8 mouse cellular contexts compared by ENCODE assay signal in genomic region chr7:97580843-97581214, GRCm38 (mm10). TPM values are rescaled to one million over a fixed set of nuclear protein-coding genes. Genes with fewer than 3 reads are reported as not detected.
DNase-seq lines count a peak whose midpoint lies in the region; ATAC-seq and TF ChIP-seq lines count a peak whose summit lies in the region.

No protein-coding gene starts in this region.

- H3K36me3 ChIP-seq in ES-Bruce4 (ENCODE audit: control insufficient read depth, insufficient read depth, low read length, poor library complexity, severe bottlenecking) = no peaks in the 10 kb centered on the region
- no peaks in the 10 kb centered on the region for H3K36me3 ChIP-seq in forebrain, embryonic 12.5 days (replicated peaks)
- 0 out of 2 replicates have a peak, but pooled peaks cover 6% of the 10 kb centered on the region for H3K36me3 ChIP-seq in heart, postnatal 0 days (replicated peaks; ENCODE audit: control insufficient read depth, insufficient read depth, low read length)
- H3K36me3 ChIP-seq in liver, embryonic 16.5 days (ENCODE audit: control insufficient read depth, insufficient read depth) = no peaks in the 10 kb centered on the region
- H3K36me3 ChIP-seq in neural tube, embryonic 15.5 days = 0 out of 2 replicates have a peak, but pooled peaks cover 2% of the 10 kb centered on the region

- TF ChIP-seq CTCF in ES-Bruce4 (IDR thresholded peaks at IDR 0.05; ENCODE audit: low read depth, low read length) = no peak
- TF ChIP-seq CTCF in heart, postnatal 0 days (IDR thresholded peaks at IDR 0.05; ENCODE audit: low read depth) = 0 out of 2 replicates have a peak, but pooled peaks have one; percentile 7

- H3K27ac ChIP-seq in ES-Bruce4 (ENCODE audit: insufficient read depth, low read length) = peak overlapping the region; percentile 81
- H3K27ac ChIP-seq in forebrain, embryonic 12.5 days = peak overlapping the region; percentile 99
- H3K27ac ChIP-seq in heart, postnatal 0 days (ENCODE audit: low read depth) = peak overlapping the region; percentile 97
- peak overlapping the region; percentile 95 for H3K27ac ChIP-seq in liver, embryonic 16.5 days (ENCODE audit: low read length)
- peak overlapping the region; percentile 99 for H3K27ac ChIP-seq in neural tube, embryonic 15.5 days (replicated peaks)

- ATAC-seq in forebrain, embryonic 12.5 days (ENCODE audit: low FRiP score) = peak; percentile 55
- peak; percentile 39 for ATAC-seq in heart, postnatal 0 days (ENCODE audit: insufficient read depth, low read depth)
- peak; percentile 28 for ATAC-seq in liver, embryonic 16.5 days (ENCODE audit: low read depth)
- ATAC-seq in neural tube, embryonic 15.5 days (ENCODE audit: low FRiP score) = peak; percentile 57

- H3K9ac ChIP-seq in ES-Bruce4 (ENCODE audit: low read depth, poor library complexity, severe bottlenecking) = peak overlapping the region; percentile 99
- peak overlapping the region; percentile 99 for H3K9ac ChIP-seq in forebrain, embryonic 12.5 days
- H3K9ac ChIP-seq in heart, postnatal 0 days (replicated peaks; ENCODE audit: low read depth, low read length) = peak overlapping the region; percentile 99
- H3K9ac ChIP-seq in liver, embryonic 16.5 days (ENCODE audit: low read depth, low read length) = peak overlapping the region; percentile 95
- peak overlapping the region; percentile 100 for H3K9ac ChIP-seq in neural tube, embryonic 15.5 days (replicated peaks)

- TF ChIP-seq POLR2A in ES-Bruce4 (IDR thresholded peaks at IDR 0.05; ENCODE audit: insufficient read depth, low read length) = peak; percentile 41

- H3K4me3 ChIP-seq in ES-Bruce4 (ENCODE audit: low read depth, low read length) = peak overlapping the region; percentile 86
- H3K4me3 ChIP-seq in forebrain, embryonic 12.5 days (replicated peaks) = peak overlapping the region; percentile 99
- H3K4me3 ChIP-seq in heart, postnatal 0 days (ENCODE audit: low read depth, low read length) = peak overlapping the region; percentile 97
- peak overlapping the region; percentile 91 for H3K4me3 ChIP-seq in liver, embryonic 16.5 days (ENCODE audit: low read depth, low read length)
- H3K4me3 ChIP-seq in neural tube, embryonic 15.5 days (replicated peaks) = peak overlapping the region; percentile 100

- no peaks in the 10 kb centered on the region for H3K27me3 ChIP-seq in ES-Bruce4 (ENCODE audit: control insufficient read depth, insufficient read depth, low read length, poor library complexity, severe bottlenecking)
- no peaks in the 10 kb centered on the region for H3K27me3 ChIP-seq in forebrain, embryonic 12.5 days
- no peaks in the 10 kb centered on the region for H3K27me3 ChIP-seq in heart, postnatal 0 days (ENCODE audit: control insufficient read depth, insufficient read depth, low read length)
- H3K27me3 ChIP-seq in liver, embryonic 16.5 days (ENCODE audit: control insufficient read depth, insufficient read depth, low read depth, low read length) = no peaks in the 10 kb centered on the region
- no peaks in the 10 kb centered on the region for H3K27me3 ChIP-seq in neural tube, embryonic 15.5 days (replicated peaks)

- DNase-seq in c-Kit-positive CD71-negative TER-119-negative erythroid progenitor cells, embryonic 14.5 days (ENCODE audit: low read depth) = peak; percentile 68
- peak; percentile 93 for DNase-seq in heart, postnatal 0 days (ENCODE audit: low spot score)
- peak; percentile 87 to 92 for DNase-seq in kidney, postnatal 4 days
- DNase-seq in testis, postnatal 14 days (ENCODE audit: low spot score) = peak; percentile 81

- H3K4me1 ChIP-seq in ES-Bruce4 (ENCODE audit: control insufficient read depth, insufficient read depth, low read length) = no peaks in the 10 kb centered on the region
- H3K4me1 ChIP-seq in forebrain, embryonic 12.5 days = peaks cover 11% of the 10 kb centered on the region
- H3K4me1 ChIP-seq in heart, postnatal 0 days (ENCODE audit: control insufficient read depth, insufficient read depth) = peaks cover 5% of the 10 kb centered on the region
- peaks cover 12% of the 10 kb centered on the region for H3K4me1 ChIP-seq in liver, embryonic 16.5 days (ENCODE audit: control insufficient read depth, low read depth, low read length)
- H3K4me1 ChIP-seq in neural tube, embryonic 15.5 days = peaks cover 22% of the 10 kb centered on the region

- H3K9me3 ChIP-seq in ES-Bruce4 (replicated peaks; ENCODE audit: control insufficient read depth, insufficient read depth, low read length, poor library complexity, severe bottlenecking) = no peaks in the 10 kb centered on the region
- no peaks in the 10 kb centered on the region for H3K9me3 ChIP-seq in forebrain, embryonic 12.5 days
- no peaks in the 10 kb centered on the region for H3K9me3 ChIP-seq in heart, postnatal 0 days (replicated peaks; ENCODE audit: control insufficient read depth, low read length)
- no peaks in the 10 kb centered on the region for H3K9me3 ChIP-seq in liver, embryonic 16.5 days (replicated peaks; ENCODE audit: control insufficient read depth, low read length)
- no peaks in the 10 kb centered on the region for H3K9me3 ChIP-seq in neural tube, embryonic 15.5 days (replicated peaks)

- under 1% methylated on average over 11 of the region's 11 CpGs for WGBS in forebrain, embryonic 12.5 days
- 0% methylated on average over 11 of the region's 11 CpGs for WGBS in heart, postnatal 0 days
- under 1% methylated on average over 11 of the region's 11 CpGs for WGBS in liver, embryonic 16.5 days (ENCODE audit: insufficient replicate concordance)
- WGBS in neural tube, embryonic 15.5 days = under 1% methylated on average over 11 of the region's 11 CpGs

- TF ChIP-seq EP300 in ES-Bruce4 (IDR thresholded peaks at IDR 0.05; ENCODE audit: insufficient read depth, low read depth, low read length) = no peak
- no peak for TF ChIP-seq EP300 in heart, postnatal 0 days (IDR thresholded peaks at IDR 0.05; ENCODE audit: low read depth)

- H3K4me2 ChIP-seq in forebrain, embryonic 12.5 days = peak overlapping the region; percentile 85
- peak overlapping the region; percentile 78 for H3K4me2 ChIP-seq in heart, postnatal 0 days (ENCODE audit: low read depth, low read length)
- H3K4me2 ChIP-seq in liver, embryonic 16.5 days (ENCODE audit: low read depth, low read length) = peak overlapping the region; percentile 65
- H3K4me2 ChIP-seq in neural tube, embryonic 15.5 days = peak overlapping the region; percentile 64

RNA-seq across cellular contexts. Expression of gene Rsf1, which starts 1.1 kb away (rescaled TPM):
- 57.3 and 66.4 TPM in 2 replicates for polyA plus RNA-seq in ES-Bruce4 (2011; ENCODE audit: insufficient read depth, insufficient read length, low read depth, missing spikeins)
- polyA plus RNA-seq in forebrain, embryonic 12.5 days (2016; fragmentation: Nextera tagmentation; extraction: Ambion mirVana) = 38.0 TPM in 2 replicates
- 7.6 and 14.6 TPM in 2 replicates for total RNA-seq in heart, postnatal 0 days (2014; rRNA removed; ENCODE audit: low replicate concordance)
- 8.6 and 10.6 TPM in 2 replicates for polyA plus RNA-seq in heart, postnatal 0 days (2015; fragmentation: Nextera tagmentation; extraction: Ambion mirVana)
- 4.7 and 5.3 TPM in 2 replicates for polyA plus RNA-seq in liver, embryonic 16.5 days (2015; fragmentation: Nextera tagmentation; extraction: Ambion mirVana)
- 24.3 and 25.2 TPM in 2 replicates for polyA plus RNA-seq in neural tube, embryonic 15.5 days (2015; fragmentation: Nextera tagmentation; extraction: Ambion mirVana)

RNA-seq across cellular contexts. Expression of gene Aamdc, which starts 1.5 kb away (rescaled TPM):
- 23.8 and 25.2 TPM in 2 replicates for polyA plus RNA-seq in ES-Bruce4 (2011; ENCODE audit: insufficient read depth, insufficient read length, low read depth, missing spikeins)
- polyA plus RNA-seq in forebrain, embryonic 12.5 days (2016; fragmentation: Nextera tagmentation; extraction: Ambion mirVana) = 35.5 and 36.5 TPM in 2 replicates
- 20.5 and 46.8 TPM in 2 replicates for total RNA-seq in heart, postnatal 0 days (2014; rRNA removed; ENCODE audit: low replicate concordance)
- polyA plus RNA-seq in heart, postnatal 0 days (2015; fragmentation: Nextera tagmentation; extraction: Ambion mirVana) = 78.1 and 80.2 TPM in 2 replicates
- 15.7 and 16.1 TPM in 2 replicates for polyA plus RNA-seq in liver, embryonic 16.5 days (2015; fragmentation: Nextera tagmentation; extraction: Ambion mirVana)
- polyA plus RNA-seq in neural tube, embryonic 15.5 days (2015; fragmentation: Nextera tagmentation; extraction: Ambion mirVana) = 56.8 and 58.3 TPM in 2 replicates

Comparison
In these comparisons a context has a peak if more than half of its experiments do, and no peak if none do; other contexts are left out.
1. Peak in every context shown above with its lines: DNase-seq, ATAC-seq, H3K4me3 ChIP-seq and H3K27ac ChIP-seq.